Mouse (Mus musculus): Measurements from ENCODE around the gene Unc93b1.

Gene Unc93b1

DNA sequence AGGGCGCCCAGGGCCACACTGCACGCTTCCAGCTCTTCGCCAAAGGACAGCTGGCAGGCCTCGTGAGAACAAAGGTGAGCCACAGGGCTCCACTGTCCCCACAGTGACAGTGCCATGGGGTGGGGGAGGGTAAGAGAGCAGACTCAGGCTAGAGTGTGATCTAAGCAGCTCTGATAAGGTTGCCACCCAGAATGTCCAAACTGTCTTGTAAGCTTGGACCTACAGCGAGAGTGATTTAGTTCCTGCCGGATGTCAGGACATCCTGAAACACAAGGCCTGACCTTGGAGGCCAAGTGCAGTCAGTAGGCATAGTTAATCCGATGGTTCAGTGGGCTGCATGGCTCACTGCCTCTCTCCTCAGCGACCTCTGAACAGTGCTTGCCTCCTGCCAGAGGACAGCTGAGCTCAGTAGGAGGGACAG lies 50.3 kb downstream of the Unc93b1 start:
- DNase-seq (ENCODE audit: low spot score): peak; percentile 47

DNA sequence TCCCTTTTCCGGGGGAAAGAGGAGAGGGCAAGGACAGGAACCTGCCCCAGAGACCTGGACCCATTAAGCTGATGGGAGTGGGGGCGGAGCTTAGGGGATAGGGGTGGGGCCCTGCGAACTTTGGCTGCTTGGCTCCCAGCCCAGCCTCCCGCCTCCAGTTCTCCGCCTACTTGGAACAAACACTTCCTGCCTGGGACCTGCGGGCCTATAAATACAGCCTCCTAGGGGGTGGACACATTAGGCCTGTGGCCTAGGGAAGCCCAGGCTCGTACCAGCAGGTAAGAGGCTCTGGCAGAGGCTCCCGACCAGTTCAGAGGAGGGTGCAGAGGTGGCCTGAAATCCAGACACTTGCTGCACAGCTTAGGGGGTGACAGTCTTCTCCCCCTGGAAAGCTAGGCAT lies 51.3 kb downstream of the Unc93b1 start, which contains the start of gene Acy3:
Gene Acy3, plus strand, starts transcription at position 237 of the 400 bp plus-strand sequence.
- peak; percentile 81 for DNase-seq (ENCODE audit: low spot score)

DNA sequence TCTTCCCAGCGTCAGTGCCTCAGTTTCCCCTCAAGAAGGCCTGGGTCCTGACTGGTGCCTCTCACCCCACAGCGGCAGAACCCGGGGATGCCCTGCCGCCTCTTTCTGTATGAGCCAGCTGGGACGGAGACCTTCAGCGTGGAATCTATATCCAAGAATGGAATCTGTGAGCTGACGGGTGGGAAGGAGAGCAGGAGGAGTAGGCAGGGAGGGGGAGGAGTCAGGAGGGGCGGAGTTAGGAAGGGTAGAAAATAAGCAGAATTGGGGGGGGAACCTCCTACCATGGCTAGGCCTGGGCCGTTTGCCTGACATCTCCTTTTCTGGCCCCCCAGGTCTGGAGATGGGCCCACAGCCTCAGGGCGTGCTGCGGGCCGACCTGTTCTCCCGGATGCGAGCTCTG lies 53.1 kb downstream of the Unc93b1 start:
- no peak for DNase-seq (ENCODE audit: low spot score)

DNA sequence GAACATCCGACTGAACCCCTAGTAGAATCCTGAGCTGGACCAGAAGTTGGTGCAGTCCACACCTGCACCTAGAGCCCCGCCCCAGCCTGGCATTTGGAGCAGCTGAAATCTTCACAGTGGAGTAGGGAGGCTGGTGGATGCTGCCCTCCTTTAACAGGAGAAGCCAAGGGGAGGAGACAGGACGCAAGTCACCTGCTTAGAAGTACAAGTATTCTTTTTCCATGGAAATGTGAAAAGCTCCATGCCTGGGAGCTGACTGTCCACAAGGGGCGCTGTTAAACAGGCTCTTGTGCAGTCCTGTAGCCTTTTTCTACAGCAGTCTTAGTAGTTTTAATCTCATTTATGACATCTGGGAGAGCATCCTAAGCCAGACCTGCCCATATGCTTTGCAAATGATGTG lies 53.8 kb downstream of the Unc93b1 start:
- no peak for DNase-seq (ENCODE audit: low spot score)

DNA sequence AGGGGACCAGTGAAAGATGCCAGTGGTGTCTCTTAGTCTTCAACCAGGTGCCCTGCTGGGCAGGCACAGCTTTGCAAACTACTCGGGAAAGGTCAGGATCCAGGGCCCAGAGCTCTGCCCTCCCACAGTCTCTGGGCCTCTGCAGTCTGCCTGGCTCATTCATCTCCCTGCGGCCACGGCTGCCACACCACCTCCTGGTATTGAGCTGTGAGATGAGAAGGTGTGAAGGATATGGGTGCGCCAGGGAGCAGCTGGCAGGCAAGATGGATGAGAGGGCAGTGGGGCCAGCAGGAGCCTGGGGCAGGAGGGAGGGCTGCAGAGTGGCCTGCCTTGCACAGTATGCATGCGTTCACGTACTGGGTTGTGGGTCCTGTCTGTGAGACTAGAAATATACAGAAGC lies 55.8 kb downstream of the Unc93b1 start:
- DNase-seq (ENCODE audit: low spot score): no peak

DNA sequence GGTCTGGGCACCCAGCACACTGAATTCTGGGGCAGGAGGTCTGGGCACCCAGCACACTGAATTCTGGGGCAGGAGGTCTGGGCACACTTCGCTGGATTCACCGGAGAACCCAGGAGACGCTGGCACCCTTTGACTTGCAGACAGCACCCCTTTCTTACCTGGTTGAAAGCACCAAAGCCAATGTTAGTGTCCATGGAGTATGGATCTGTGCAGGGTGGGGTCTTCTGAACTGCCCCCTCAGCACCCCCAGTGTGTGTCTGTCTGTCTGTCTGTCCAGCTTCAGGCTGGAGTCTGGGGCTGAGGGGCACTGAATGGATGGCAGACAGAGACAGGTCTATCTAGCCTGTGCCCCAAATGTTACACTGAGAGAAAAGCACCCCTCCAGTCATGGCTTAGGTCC lies 56.6 kb downstream of the Unc93b1 start:
- DNase-seq (ENCODE audit: low spot score): no peak

DNA sequence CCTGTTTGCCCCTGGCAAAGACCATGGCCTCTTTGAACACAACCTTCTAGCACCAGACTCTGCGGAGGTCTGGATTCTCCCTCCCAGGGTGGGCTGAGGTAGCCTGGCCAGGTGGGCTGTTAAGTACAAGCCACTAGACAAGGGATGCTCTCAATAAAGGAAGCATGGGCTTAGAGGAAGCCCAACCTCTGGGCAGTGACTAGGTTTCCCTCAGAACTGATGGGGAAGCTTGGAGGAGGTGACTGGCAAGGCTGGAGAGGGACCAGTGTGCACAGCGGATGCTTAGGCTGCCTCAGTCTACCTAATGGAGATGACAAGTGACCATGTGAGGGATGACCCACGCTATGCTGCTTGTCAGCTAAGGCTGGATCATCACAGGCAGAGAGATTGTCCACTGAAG lies 57.0 kb downstream of the Unc93b1 start:
- DNase-seq (ENCODE audit: low spot score): no peak

DNA sequence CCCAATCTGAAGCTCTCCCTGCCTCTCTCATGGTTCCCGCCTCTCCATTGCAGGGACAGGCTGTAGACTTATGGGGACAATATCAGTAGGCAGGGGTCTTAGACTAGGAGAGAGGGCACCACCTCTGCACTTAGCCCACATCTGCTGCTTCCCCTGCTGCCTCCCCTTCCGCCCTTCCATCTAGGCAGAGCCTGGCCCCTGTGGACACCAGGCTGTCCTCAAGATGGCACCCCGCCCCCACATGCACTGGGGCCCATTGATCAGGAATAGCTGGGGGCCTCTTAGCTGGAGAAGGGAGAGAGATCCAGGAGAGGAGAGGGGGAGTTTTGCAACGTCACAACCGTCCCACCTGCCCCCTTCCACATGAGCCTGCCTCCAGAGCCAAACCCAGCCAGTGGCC lies 57.4 kb downstream of the Unc93b1 start, which contains the start of gene Tbx10:
Gene Tbx10, plus strand, starts transcription at position 337 of the 400 bp plus-strand sequence.
- DNase-seq (ENCODE audit: low spot score): no peak

DNA sequence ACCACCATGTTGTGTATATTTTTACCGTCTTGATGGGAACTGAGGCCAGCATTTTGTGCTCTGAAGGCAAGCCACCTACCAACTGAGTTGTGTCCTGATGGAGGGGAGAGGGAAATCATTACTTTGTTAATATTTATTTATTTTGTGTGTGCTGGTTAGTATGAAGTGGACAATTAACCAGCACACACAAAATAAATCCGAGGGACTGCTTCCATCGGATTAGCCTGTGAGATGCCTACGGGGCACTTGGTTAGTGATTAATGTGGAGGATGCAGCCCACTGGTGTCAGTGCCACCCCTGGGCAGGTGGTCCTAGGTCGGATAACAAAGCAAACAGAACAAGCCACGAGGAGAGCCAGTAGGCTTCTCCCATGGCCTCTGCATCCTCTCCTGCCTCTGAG lies 59.9 kb downstream of the Unc93b1 start:
- DNase-seq (ENCODE audit: low spot score): no peak

DNA sequence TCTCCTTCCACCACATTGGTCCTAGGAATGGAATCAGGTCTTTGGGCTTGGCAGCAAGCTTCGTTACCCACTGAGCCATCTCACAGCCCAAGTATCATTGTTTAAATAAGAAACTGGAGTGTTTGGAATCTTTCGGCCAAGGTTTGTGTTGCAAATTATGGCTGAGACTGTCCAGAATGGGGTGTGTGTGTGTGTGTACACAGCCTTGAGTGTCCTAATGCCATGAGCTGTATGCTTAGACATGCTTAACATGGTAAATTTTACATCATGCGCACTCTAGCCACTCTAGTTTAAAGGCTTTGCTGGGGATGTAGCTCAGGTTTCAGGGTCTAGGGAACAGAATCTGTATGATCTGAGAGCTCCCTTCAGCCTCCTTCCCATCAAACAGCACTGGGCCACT lies 60.5 kb downstream of the Unc93b1 start:
- DNase-seq (ENCODE audit: low spot score): no peak

DNA sequence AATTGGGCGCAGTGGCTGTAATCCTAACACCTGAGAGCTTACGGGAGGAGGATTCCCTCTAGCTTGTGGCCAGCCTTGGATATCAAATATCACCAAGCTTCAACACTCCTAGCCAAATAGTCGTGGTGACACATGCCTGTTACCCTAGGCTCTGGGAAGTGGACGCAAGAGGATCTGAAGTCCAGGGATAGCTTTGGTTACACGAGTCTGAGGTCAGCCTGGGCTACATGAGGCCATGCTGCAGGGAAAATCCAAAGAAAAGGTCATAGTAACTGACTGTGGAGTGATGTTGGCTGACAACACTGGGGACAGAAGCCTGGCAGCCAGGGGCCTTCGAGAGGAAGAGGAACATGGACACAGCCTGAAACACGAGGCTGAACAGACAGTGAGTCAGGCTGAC lies 61.1 kb downstream of the Unc93b1 start:
- no peak for DNase-seq (ENCODE audit: low spot score)

DNA sequence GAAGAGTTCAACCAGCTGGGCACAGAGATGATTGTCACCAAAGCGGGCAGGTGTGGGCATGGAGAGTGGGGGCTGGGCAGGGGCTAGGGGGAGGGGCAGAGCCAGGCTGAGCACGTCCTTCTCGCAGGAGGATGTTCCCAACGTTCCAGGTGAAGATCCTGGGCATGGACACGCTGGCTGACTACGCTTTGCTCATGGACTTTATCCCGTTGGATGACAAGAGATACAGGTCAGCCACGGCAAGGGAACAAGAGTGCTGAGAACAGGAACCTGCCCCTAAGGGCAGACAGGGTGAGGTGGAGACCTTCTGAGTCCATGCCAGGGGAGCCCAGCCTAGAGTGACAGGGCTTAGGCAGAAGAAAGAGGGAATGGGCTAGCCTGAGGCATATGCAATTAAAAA lies 61.8 kb downstream of the Unc93b1 start:
- no peak for DNase-seq (ENCODE audit: low spot score)

DNA sequence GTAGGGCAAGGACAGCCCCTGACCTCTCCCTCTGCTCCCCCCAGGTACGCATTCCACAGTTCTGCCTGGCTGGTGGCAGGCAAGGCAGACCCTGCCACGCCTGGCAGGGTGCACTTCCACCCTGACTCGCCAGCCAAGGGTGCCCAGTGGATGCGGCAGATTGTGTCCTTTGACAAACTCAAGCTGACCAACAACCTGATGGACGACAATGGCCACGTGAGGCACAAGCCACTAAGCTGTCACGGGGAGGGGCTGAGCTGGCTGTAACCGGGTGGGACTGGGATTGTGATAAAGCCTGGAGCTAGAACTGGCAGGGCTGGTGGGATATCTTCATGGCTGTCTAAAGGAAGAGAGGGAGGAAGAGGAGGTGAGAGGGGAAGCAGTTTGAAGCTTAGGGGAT lies 62.2 kb downstream of the Unc93b1 start:
- no peak for DNase-seq (ENCODE audit: low spot score)

DNA sequence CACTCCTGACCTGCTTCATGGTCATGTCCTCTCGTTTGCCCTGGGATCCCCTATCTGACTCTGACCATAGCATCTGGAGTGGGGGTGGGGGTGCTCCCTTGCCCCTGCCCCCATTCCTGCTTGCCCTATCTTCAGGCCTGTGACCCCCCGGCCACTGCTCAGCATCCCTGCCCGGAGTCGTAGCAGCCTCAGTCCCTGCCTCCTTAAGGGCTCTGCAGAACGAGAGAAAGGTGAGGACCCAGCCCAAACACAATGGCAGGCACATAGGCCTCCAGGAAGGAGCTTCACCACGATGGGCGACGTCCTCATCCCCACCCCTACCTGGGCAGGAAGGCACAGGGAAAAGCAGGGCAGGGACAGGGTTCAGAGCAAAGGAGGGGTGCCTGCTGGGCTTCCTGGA lies 63.3 kb downstream of the Unc93b1 start:
- DNase-seq (ENCODE audit: low spot score): no peak

All from yolk sac, embryonic 10.5 days (tissue).